Comparison of ENCODE assay signal across 8 mouse cellular contexts in genomic region chr19:28165901-28166361, GRCm38 (mm10).
DNase-seq lines count a peak whose midpoint lies in the region; ATAC-seq lines count a peak whose summit lies in the region.

No protein-coding gene starts in this region.

- no peaks in the 10 kb centered on the region for H3K4me1 ChIP-seq in heart, embryonic 15.5 days (replicated peaks)
- 0 out of 2 replicates have a peak, but pooled peaks cover 2% of the 10 kb centered on the region for H3K4me1 ChIP-seq in limb, embryonic 15.5 days
- no peaks in the 10 kb centered on the region for H3K4me1 ChIP-seq in neural tube, embryonic 12.5 days

- no peak overlapping the region for H3K9ac ChIP-seq in heart, embryonic 15.5 days
- no peak overlapping the region for H3K9ac ChIP-seq in limb, embryonic 15.5 days
- H3K9ac ChIP-seq in neural tube, embryonic 12.5 days = no peak overlapping the region

- WGBS in heart, embryonic 15.5 days = 31% methylated on average over 15 of the region's 15 CpGs
- WGBS in limb, embryonic 15.5 days = 39% methylated on average over 15 of the region's 15 CpGs
- 39% methylated on average over 15 of the region's 15 CpGs for WGBS in neural tube, embryonic 12.5 days

- peak; percentile 12 for DNase-seq in 416B (ENCODE audit: low read depth)
- peak; percentile 78 for DNase-seq in brain, adult 2 months (ENCODE audit: low read depth, low spot score)
- peak; percentile 44 for DNase-seq in fibroblast of lung, adult 2 months (ENCODE audit: low read depth)
- peak; percentile 79 for DNase-seq in kidney, postnatal 10 days
- peak; percentile 31 for DNase-seq in thymus, postnatal 14 days

- H3K9me3 ChIP-seq in heart, embryonic 15.5 days (replicated peaks) = no peaks in the 10 kb centered on the region
- no peaks in the 10 kb centered on the region for H3K9me3 ChIP-seq in limb, embryonic 15.5 days
- no peaks in the 10 kb centered on the region for H3K9me3 ChIP-seq in neural tube, embryonic 12.5 days

- peak overlapping the region; percentile 56 for H3K4me2 ChIP-seq in heart, embryonic 15.5 days
- peak overlapping the region; percentile 33 for H3K4me2 ChIP-seq in limb, embryonic 15.5 days
- H3K4me2 ChIP-seq in neural tube, embryonic 12.5 days (replicated peaks) = peak overlapping the region; percentile 42

- peak overlapping the region; percentile 45 for H3K4me3 ChIP-seq in heart, embryonic 15.5 days
- peak overlapping the region; percentile 23; the same call in 1 of the 2 replicates for H3K4me3 ChIP-seq in limb, embryonic 15.5 days
- H3K4me3 ChIP-seq in neural tube, embryonic 12.5 days = no peak overlapping the region

- H3K36me3 ChIP-seq in heart, embryonic 15.5 days = no peaks in the 10 kb centered on the region
- no peaks in the 10 kb centered on the region for H3K36me3 ChIP-seq in limb, embryonic 15.5 days
- no peaks in the 10 kb centered on the region for H3K36me3 ChIP-seq in neural tube, embryonic 12.5 days

- no peak overlapping the region for H3K27ac ChIP-seq in heart, embryonic 15.5 days
- no peak overlapping the region for H3K27ac ChIP-seq in limb, embryonic 15.5 days
- H3K27ac ChIP-seq in neural tube, embryonic 12.5 days = no peak overlapping the region

- no peaks in the 10 kb centered on the region for H3K27me3 ChIP-seq in heart, embryonic 15.5 days
- H3K27me3 ChIP-seq in limb, embryonic 15.5 days = no peaks in the 10 kb centered on the region; the same call in 1 of the 2 replicates
- H3K27me3 ChIP-seq in neural tube, embryonic 12.5 days (replicated peaks) = no peaks in the 10 kb centered on the region

- peak; percentile 70 for ATAC-seq in heart, embryonic 15.5 days (replicated peaks; ENCODE audit: insufficient number of reproducible peaks, insufficient read depth, low FRiP score, low read depth)
- ATAC-seq in limb, embryonic 15.5 days (ENCODE audit: insufficient number of reproducible peaks, low FRiP score, low TSS enrichment, low read depth) = peak; percentile 76; the same call in 1 of the 2 replicates
- peak; percentile 75 for ATAC-seq in neural tube, embryonic 12.5 days (ENCODE audit: low FRiP score, low read depth)

Comparison
In these comparisons a context has a peak if more than half of its experiments do, and no peak if none do; other contexts are left out.
1. DNase-seq: peak in every context shown above with its lines; median percentile 79 in kidney, postnatal 10 days; 78 in brain, adult 2 months; 44 in fibroblast of lung, adult 2 months; 31 in thymus, postnatal 14 days; 12 in 416B.